Mouse (Mus musculus) cerebellum, postnatal 4 days (tissue): Measurements from ENCODE around the gene Stx3.

ENCODE experiments used
- DNase-seq, 2 experiments: peaks; one replicate each; pipeline ENCODE4 v3.0.0; 2022; ENCODE audit warnings: low spot score in 2 of 2, mixed read lengths in 1 of 2

Gene Stx3

DNA sequence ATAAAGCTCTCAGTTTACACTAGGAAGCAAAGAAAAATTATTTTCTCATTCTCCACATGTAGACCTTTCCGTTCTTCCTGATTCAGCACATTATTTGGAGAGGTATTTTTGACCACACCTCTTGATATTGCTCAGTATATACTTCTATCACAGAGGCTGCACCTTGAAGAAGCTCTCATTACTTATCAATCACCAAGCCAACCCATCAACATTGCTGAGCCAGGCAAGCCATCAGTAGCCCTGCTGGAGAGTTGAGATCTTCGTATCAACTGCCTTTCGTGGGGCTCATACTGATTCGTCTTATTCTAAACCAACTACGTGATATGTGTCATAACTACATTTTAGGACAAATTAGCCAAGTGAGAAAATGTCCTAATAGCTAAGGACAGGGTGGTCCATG is 91.9 kb downstream of the Stx3 start:
- no peak for DNase-seq

DNA sequence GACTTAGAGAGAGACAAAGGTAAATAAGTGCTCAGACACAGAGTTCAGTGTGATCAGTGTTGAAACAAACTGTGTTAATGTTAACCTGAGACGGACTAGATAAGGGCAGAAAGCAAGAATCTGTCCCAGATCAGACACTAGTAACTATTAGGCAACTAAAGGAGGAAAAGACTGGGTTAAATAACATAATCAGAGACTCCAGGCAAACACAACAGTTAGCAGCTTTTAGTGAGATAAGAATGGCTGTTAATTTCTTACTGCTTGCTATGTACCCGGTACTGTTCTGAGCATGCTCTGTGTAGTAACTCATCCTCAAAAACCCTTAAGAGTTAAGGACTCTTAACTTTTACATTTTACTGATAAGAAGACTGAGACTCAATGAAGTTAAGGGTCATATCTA is 93.3 kb downstream of the Stx3 start:
- DNase-seq: no peak
